Mouse (Mus musculus): ENCODE measurements around the gene Tgm5. TPM values are rescaled to one million over a fixed set of nuclear protein-coding genes. Genes with fewer than 3 reads are reported as not detected.
"Not testable (repeated sequence)": the region's sequence is repeated elsewhere in the genome, so short reads cannot be mapped to it uniquely, and the experiment has no call there.

Gene Tgm5
- total RNA-seq, 2 experiments from 2014 or later: not detected

- DNase-seq (ENCODE audit: extremely low spot score in 1 of 2, low spot score in 1 of 2): no peak
Observed at GRCm38 (mm10) chr2:121045653-121046052, 40.0 kb downstream of the Tgm5 start.

GRCm38 (mm10) chr2:121041098-121041497, 44.5 kb downstream of the Tgm5 start:
- DNase-seq (ENCODE audit: extremely low spot score in 1 of 2, low spot score in 1 of 2): peak in 1 of 2 experiments; percentile 53

DNA sequence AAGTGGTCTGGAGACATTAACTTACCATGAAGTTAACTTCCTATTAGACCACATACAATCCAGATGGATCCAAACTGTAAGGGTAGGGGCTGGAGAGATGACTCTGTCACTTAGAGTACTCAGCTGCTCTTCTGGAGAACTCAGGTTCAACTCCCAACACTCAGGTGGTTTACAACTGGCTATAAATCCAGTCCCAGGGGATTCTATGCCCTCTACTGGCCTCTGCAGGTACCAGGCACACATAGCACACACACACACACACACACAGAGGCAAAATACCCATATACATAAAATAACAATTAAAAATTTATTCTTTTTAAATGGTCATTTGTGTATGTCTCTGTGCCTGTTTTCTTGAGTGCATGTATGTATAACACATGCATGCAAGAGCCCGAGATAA, 46.3 kb downstream of the Tgm5 start:
- DNase-seq (ENCODE audit: extremely low spot score in 1 of 2, low spot score in 1 of 2): no peak

DNA sequence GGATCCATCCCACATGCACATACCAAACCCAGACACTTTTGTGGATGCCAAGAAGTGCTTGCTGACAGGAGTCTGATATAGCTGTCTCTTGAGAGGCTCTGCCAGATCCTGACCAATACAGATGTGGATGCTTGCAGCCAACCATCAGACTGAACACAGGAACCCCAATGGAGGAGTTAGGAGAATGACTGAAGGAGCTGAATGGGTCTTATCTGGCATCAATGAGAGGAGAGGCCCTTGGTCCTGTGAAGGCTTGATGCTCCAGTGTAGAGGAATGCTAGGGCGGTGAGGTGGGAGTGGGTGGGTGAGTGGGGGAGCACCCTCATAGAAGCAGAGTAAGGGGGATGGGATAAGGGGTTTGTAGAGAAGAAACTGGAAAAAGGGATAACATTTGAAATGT, 46.8 kb downstream of the Tgm5 start:
- DNase-seq (ENCODE audit: extremely low spot score in 1 of 2, low spot score in 1 of 2): not testable (repeated sequence)

GRCm38 (mm10) chr2:121036733-121037341, 48.8 kb downstream of the Tgm5 start, which contains the start of gene Epb42:
Epb42 (minus strand) TSS chr2:121037072.
- DNase-seq (ENCODE audit: extremely low spot score in 1 of 2, low spot score in 1 of 2): no peak

DNA sequence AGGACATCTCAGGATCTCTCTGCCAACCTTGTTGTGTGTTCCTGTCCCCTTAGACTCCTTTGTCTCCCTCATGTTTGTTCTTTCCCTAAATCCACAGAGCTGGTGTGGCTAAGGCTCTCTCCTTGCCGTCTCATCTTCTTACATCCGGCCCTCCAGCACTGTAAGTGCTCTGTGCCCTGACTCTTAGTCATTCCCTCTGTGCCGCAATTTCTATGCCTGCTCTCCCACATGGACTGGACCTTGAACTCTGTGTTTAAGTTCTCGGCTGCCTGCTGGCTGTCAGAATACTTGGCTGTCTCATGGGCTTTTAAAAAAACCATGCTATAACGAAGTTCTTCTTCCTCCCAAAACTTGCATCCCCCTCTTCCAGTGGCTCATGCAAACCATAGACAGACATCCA, 62.7 kb downstream of the Tgm5 start:
- DNase-seq (ENCODE audit: extremely low spot score in 1 of 2, low spot score in 1 of 2): no peak

GRCm38 (mm10) chr2:121017151-121017550, 68.5 kb downstream of the Tgm5 start:
- DNase-seq (ENCODE audit: extremely low spot score in 1 of 2, low spot score in 1 of 2): no peak

- DNase-seq (ENCODE audit: extremely low spot score in 1 of 2, low spot score in 1 of 2): no peak
Observed at GRCm38 (mm10) chr2:121016226-121016625, 69.4 kb downstream of the Tgm5 start.

DNA sequence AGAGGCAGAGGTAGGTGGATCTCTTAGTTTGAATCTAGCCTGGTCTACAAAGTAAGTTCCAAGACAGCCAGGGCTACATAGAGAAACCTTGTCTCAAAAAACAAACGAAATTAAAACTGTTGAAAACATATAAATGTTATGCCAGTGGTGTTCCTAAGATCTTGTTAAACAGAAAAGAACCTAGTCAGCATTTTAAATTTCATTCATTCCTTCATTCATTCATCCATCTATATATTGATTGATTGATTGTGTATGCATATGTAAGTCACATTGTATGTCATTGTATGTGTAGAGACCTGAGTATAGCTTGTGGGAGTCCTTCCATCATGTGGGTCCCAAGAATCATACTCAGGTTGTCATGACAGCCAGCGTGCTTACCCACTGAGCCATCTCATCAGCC, 70.1 kb downstream of the Tgm5 start:
- DNase-seq (ENCODE audit: extremely low spot score in 1 of 2, low spot score in 1 of 2): no peak

DNA sequence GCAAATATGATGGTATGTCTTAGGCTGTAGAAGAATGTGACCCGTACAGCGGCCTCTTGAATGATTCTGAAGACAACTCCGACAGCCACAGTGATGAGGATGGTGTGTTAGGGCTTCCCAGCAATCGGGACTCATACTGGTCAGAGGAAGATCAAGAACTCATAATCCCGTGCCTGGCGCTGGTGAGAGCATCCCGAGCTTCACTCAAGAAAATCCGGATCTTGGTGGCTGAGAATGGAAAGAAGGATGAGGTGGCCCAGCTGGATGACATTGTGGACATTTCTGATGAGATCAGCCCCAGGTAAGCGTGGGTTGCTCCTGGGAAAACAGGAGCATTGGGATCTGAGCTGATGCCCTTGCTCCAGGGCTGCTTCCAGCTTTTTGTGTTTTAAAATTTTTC, 73.0 kb downstream of the Tgm5 start:
- no peak for DNase-seq (ENCODE audit: extremely low spot score in 1 of 2, low spot score in 1 of 2)

DNA sequence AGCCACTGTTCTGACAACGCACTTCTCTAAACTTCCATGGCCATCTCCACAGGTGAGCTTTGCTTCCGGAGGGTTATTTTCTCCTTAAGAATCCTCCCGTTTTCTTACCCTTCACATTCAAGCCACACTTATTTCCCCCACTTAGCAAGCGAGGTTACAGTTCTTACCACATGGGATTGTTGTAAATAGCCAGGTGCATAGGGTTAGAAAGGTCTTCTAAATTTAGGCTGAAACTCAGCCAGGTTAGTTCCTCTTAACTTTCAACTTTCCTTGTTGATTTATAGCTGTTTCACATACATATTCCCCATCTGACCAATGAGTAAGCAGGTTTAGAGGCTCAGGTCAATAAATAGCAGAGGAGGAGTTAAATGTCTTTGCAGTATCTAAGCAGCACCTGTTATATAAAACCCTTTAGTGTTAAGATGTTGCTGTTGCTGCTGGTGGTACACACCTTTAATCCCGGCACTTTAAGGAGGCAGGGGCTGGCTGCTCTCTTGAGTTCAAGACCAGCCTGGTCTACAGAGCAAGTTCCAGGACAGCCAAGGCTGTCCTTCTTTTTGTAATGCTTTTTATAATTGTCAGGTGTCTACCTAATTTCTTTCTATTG, 76.5 kb downstream of the Tgm5 start:
- DNase-seq (ENCODE audit: extremely low spot score in 1 of 2, low spot score in 1 of 2): no peak

DNA sequence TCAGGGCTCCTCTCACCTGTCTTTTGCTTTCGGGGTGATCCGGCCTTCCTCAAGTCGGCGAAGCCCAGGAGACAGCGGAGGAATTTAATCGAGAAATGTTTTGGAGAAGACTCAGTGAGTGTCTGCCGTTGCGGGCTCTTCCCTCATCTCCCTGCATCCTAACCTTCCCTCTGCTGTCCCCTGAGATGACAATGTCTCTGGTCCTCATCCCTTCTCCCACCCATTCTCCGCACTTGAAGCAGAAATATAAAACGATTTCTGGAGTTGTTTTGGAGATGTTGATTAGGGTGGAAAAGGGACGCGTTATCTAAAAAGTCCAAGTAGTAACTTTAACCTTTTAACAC, 77.0 kb downstream of the Tgm5 start:
- no peak for DNase-seq (ENCODE audit: extremely low spot score in 1 of 2, low spot score in 1 of 2)

GRCm38 (mm10) chr2:121007925-121008663, 77.5 kb downstream of the Tgm5 start, which contains the start of gene Ccndbp1:
Ccndbp1 (plus strand) TSS chr2:121008403.
- DNase-seq (ENCODE audit: extremely low spot score in 1 of 2, low spot score in 1 of 2): peak; percentile 56 to 68

DNA sequence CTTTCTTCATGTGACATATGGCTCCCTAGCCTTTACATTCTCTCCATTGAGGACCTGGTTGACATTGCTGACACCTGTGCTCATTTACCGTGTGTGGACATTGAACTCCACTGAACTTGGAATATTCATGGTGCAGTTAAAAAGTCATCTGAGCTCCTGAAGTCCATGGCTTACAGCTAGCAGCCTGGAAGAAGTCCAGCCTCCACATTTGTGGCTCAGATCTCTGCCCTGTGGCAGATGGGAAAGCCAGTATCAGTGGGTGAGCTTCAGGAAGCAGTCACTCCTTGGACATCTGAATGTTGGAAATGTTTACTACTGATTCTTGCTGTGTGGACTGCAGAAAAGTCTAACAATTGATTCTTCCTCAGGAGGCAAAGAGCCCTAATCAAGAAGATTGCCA, 78.7 kb downstream of the Tgm5 start:
- DNase-seq (ENCODE audit: extremely low spot score in 1 of 2, low spot score in 1 of 2): no peak

DNA sequence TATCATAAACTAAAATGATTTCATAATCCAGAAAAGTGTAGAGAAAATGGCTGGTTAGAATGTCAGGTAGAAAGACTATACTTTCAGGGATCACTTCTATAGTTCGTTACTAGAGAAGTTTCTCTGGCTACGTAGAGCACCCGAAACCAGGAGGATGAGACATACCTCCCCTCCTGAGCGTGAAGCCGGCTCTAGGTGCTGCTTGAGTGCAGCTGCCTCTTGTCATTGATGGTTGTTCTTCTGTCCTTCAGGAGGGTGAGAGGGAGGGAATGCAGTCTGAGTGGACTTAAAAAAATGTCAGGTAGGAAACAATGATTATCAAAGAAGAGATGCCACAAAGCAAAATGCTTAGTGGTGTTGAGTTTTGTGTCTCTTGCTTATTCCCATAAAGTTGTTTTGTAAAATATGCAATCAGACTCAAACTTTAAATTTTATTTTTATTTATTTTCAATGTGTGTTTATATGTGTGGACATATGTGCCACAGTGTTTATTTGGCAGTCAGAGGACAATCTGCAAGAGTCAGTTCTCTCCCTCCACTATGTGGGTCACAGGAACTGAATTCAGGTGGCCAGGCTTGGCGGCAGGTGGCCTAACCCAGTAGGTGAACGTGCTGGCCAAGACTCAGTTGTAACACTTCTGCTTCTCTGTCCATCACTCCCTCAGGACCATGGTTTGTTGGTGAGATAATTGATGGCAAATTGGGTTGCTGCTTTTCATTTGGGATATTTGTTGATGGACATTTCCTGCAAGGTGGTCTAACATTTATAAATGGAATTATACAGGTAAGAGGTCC, 81.4 kb downstream of the Tgm5 start:
- no peak for DNase-seq (ENCODE audit: extremely low spot score in 1 of 2, low spot score in 1 of 2)

- no peak for DNase-seq (ENCODE audit: extremely low spot score in 1 of 2, low spot score in 1 of 2)
Observed at GRCm38 (mm10) chr2:121003586-121003985, 82.1 kb downstream of the Tgm5 start.

DNA sequence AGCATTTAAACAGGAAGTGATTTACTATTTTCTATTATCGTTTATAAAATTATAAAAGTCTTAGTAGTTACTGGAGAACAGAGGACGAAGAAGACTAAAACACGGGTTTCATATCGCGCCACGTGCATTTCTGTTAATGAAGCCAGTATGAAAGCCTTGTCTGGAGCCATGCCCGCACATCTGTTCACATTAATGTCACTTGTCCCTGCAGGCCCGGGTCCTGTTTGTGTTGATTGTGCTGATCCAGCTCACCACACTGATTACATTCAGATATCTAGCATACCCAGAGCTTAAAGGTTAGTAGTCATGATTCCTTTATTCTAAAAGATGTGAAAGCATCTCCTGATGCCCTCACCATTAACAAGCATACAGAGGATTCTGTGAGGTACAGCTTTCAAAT, 86.8 kb downstream of the Tgm5 start:
- DNase-seq (ENCODE audit: extremely low spot score in 1 of 2, low spot score in 1 of 2): no peak

DNA sequence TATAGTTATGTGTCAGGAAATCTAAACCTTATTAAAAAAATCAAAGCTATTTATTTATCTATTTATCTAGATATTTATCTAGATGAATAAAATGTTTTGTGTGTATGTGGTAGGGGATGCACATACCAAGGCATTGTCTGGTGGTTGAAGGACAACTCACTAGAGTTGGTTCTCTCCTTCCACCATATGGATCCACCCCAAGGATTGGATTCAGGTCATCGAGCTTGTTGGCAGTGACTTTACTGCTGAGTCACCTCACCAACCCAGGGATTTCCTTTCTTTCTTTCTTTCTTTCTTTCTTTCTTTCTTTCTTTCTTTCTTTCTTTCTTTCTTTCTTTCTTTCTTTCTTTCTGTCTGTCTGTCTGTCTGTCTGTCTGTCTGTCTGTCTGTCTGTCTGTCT, 89.0 kb downstream of the Tgm5 start:
- not testable (repeated sequence) for DNase-seq (ENCODE audit: extremely low spot score in 1 of 2, low spot score in 1 of 2)

All from layer of hippocampus, postnatal 25 days (tissue).